Mouse (Mus musculus): ENCODE data around the gene Cope. TPM values are rescaled to one million over a fixed set of nuclear protein-coding genes. Genes with fewer than 3 reads are reported as not detected.

Cope gene
- polyA plus RNA-seq, 1 experiment from 2014 or later = 341 TPM

GRCm38 (mm10) chr8:70354004-70354403 lies 51.7 kb downstream of the Cope start:
- WGBS = 46% methylated on average over 4 of the region's 4 CpGs
- ATAC-seq (ENCODE audit: insufficient number of reproducible peaks, insufficient read depth, low FRiP score, low read depth) = no peak

GRCm38 (mm10) chr8:70356111-70356510 lies 53.8 kb downstream of the Cope start:
- 77% methylated on average over 1 of the region's 1 CpGs for WGBS
- H3K27ac ChIP-seq (ENCODE audit: low read length) = no peak overlapping the region

More at GRCm38 (mm10) chr8:70354004-70354403, 51.7 kb downstream of the Cope start:
- no peaks in the 10 kb centered on the region for H3K27me3 ChIP-seq (ENCODE audit: control insufficient read depth, insufficient read depth, low read length)
- H3K27ac ChIP-seq (ENCODE audit: low read length) = peak overlapping the region; percentile 78; the same call in 1 of the 2 replicates
- H3K36me3 ChIP-seq (ENCODE audit: control insufficient read depth, insufficient read depth, low read length) = peaks cover 6% of the 10 kb centered on the region; the same call in 1 of the 2 replicates
- no peaks in the 10 kb centered on the region for H3K9me3 ChIP-seq (ENCODE audit: control insufficient read depth, low read depth, low read length)
- peak overlapping the region; percentile 30; the same call in 1 of the 2 replicates for H3K9ac ChIP-seq (replicated peaks; ENCODE audit: low read depth, low read length)
- H3K4me3 ChIP-seq (ENCODE audit: low read depth, low read length) = peak overlapping the region; percentile 95
- peaks cover 27% of the 10 kb centered on the region for H3K4me1 ChIP-seq (ENCODE audit: control insufficient read depth, insufficient read depth, low read length)
- peak overlapping the region; percentile 73 for H3K4me2 ChIP-seq (replicated peaks; ENCODE audit: low read depth, low read length)

DNA sequence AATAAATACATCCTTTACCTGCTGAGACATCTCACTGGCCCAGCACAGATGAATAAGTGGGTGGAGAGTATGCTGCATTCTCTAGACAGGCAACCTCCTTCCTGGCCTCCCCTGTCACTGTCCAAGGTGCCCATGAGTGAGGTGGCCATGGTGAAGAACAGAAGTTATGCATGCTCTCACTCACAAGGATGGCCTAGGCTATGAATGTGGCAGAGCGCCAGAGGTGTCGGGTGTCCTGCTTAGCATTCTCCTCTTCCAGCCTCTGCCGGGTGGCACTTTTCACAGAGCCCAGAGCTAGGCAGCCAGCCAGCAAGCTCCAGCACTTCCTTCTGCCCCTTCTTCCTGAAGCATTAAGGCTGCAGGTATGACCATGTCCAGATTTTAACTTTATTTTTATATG lies 57.1 kb downstream of the Cope start:
- no peak for ATAC-seq (ENCODE audit: insufficient number of reproducible peaks, insufficient read depth, low FRiP score, low read depth)
- no peak overlapping the region for H3K4me2 ChIP-seq (replicated peaks; ENCODE audit: low read depth, low read length)
- H3K27me3 ChIP-seq (ENCODE audit: control insufficient read depth, insufficient read depth, low read length) = no peaks in the 10 kb centered on the region
- H3K4me1 ChIP-seq (ENCODE audit: control insufficient read depth, insufficient read depth, low read length) = 0 out of 2 replicates have a peak, but pooled peaks cover 3% of the 10 kb centered on the region
- no peaks in the 10 kb centered on the region for H3K36me3 ChIP-seq (ENCODE audit: control insufficient read depth, insufficient read depth, low read length)
- H3K4me3 ChIP-seq (ENCODE audit: low read depth, low read length) = no peak overlapping the region
- H3K27ac ChIP-seq (ENCODE audit: low read length) = no peak overlapping the region
- 24% methylated on average over 3 of the region's 3 CpGs for WGBS
- no peak overlapping the region for H3K9ac ChIP-seq (replicated peaks; ENCODE audit: low read depth, low read length)
- no peaks in the 10 kb centered on the region for H3K9me3 ChIP-seq (ENCODE audit: control insufficient read depth, low read depth, low read length)

More at GRCm38 (mm10) chr8:70356111-70356510, 53.8 kb downstream of the Cope start:
- Histone ChIP-seq H3K4me3 (ENCODE audit: low read depth, low read length) (no peak overlapping the region), H3K9ac (replicated peaks; ENCODE audit: low read depth, low read length) (no peak overlapping the region), H3K4me1 (ENCODE audit: control insufficient read depth, insufficient read depth, low read length) (peaks cover 20% of the 10 kb centered on the region), H3K4me2 (replicated peaks; ENCODE audit: low read depth, low read length) (no peak overlapping the region), H3K9me3 (ENCODE audit: control insufficient read depth, low read depth, low read length) (no peaks in the 10 kb centered on the region), H3K36me3 (ENCODE audit: control insufficient read depth, insufficient read depth, low read length) (no peaks in the 10 kb centered on the region), H3K27me3 (ENCODE audit: control insufficient read depth, insufficient read depth, low read length) (no peaks in the 10 kb centered on the region)
- ATAC-seq (ENCODE audit: insufficient number of reproducible peaks, insufficient read depth, low FRiP score, low read depth) = no peak

DNA sequence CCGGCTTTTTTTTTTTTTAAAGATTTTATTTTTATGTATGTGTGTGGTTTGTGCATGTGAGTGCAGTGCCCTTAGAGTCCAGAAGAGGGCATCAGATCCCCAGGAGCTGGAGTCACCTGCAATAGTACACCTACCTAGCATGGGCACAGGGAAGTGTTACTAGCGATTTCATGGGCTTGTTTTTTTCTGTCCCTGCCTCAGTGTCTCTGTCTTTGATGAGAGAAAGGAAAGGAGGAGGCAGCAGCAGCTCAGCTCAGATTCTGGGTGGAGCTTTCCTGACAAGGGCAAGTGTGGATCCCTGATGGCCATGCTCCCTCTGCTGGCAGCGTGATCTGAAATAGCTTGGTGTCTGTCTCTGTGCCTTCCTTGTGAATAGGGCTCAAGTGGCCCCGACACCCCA lies 58.5 kb downstream of the Cope start:
- H3K4me1 ChIP-seq (ENCODE audit: control insufficient read depth, insufficient read depth, low read length) = 0 out of 2 replicates have a peak, but pooled peaks cover 3% of the 10 kb centered on the region
- no peaks in the 10 kb centered on the region for H3K27me3 ChIP-seq (ENCODE audit: control insufficient read depth, insufficient read depth, low read length)
- H3K4me2 ChIP-seq (replicated peaks; ENCODE audit: low read depth, low read length) = no peak overlapping the region
- WGBS = 55% methylated on average over 4 of the region's 4 CpGs
- H3K9me3 ChIP-seq (ENCODE audit: control insufficient read depth, low read depth, low read length) = no peaks in the 10 kb centered on the region
- no peak overlapping the region for H3K4me3 ChIP-seq (ENCODE audit: low read depth, low read length)
- no peaks in the 10 kb centered on the region for H3K36me3 ChIP-seq (ENCODE audit: control insufficient read depth, insufficient read depth, low read length)
- no peak for ATAC-seq (ENCODE audit: insufficient number of reproducible peaks, insufficient read depth, low FRiP score, low read depth)
- no peak overlapping the region for H3K9ac ChIP-seq (replicated peaks; ENCODE audit: low read depth, low read length)
- no peak overlapping the region for H3K27ac ChIP-seq (ENCODE audit: low read length)

- WGBS = 69% methylated on average over 10 of the region's 10 CpGs
- no peaks in the 10 kb centered on the region for H3K27me3 ChIP-seq (ENCODE audit: control insufficient read depth, insufficient read depth, low read length)
- no peak for ATAC-seq (ENCODE audit: insufficient number of reproducible peaks, insufficient read depth, low FRiP score, low read depth)
- no peak overlapping the region for H3K9ac ChIP-seq (replicated peaks; ENCODE audit: low read depth, low read length)
- no peak overlapping the region for H3K4me3 ChIP-seq (ENCODE audit: low read depth, low read length)
- H3K27ac ChIP-seq (ENCODE audit: low read length) = no peak overlapping the region
- H3K9me3 ChIP-seq (ENCODE audit: control insufficient read depth, low read depth, low read length) = no peaks in the 10 kb centered on the region
- H3K36me3 ChIP-seq (ENCODE audit: control insufficient read depth, insufficient read depth, low read length) = no peaks in the 10 kb centered on the region
- 0 out of 2 replicates have a peak, but pooled peaks cover 3% of the 10 kb centered on the region for H3K4me1 ChIP-seq (ENCODE audit: control insufficient read depth, insufficient read depth, low read length)
- no peak overlapping the region for H3K4me2 ChIP-seq (replicated peaks; ENCODE audit: low read depth, low read length)
Measured at GRCm38 (mm10) chr8:70361484-70362032, 59.2 kb downstream of the Cope start.

Other genes starting within 250 kb of the Cope start
- 0.70 and 2.0 TPM in 2 replicates for gene Tm6sf2, start 229.6 kb upstream of the Cope start, polyA plus RNA-seq (2014; fragmentation: Nextera tagmentation; extraction: Ambion mirVana)
- not detected in 2 replicates for gene Hapln4, start 219.1 kb upstream of the Cope start, polyA plus RNA-seq (2014; fragmentation: Nextera tagmentation; extraction: Ambion mirVana)
- gene Ncan, start 181.6 kb upstream of the Cope start, polyA plus RNA-seq (2014; fragmentation: Nextera tagmentation; extraction: Ambion mirVana) = 1.9 and 2.1 TPM in 2 replicates
- 28.5 and 29.1 TPM in 2 replicates for gene Nr2c2ap, start 171.2 kb upstream of the Cope start, polyA plus RNA-seq (2014; fragmentation: Nextera tagmentation; extraction: Ambion mirVana)
- gene Rfxank, start 163.4 kb upstream of the Cope start, polyA plus RNA-seq (2014; fragmentation: Nextera tagmentation; extraction: Ambion mirVana) = 12.1 and 20.0 TPM in 2 replicates
- gene Borcs8, start 163.0 kb upstream of the Cope start, polyA plus RNA-seq (2014; fragmentation: Nextera tagmentation; extraction: Ambion mirVana) = 45.9 and 57.4 TPM in 2 replicates
- gene Mef2b, start 162.8 kb upstream of the Cope start, polyA plus RNA-seq (2014; fragmentation: Nextera tagmentation; extraction: Ambion mirVana) = 0.32 TPM in 1 of 2 replicates, not detected in the other
- 45.3 and 49.4 TPM in 2 replicates for gene Tmem161a, start 130.2 kb upstream of the Cope start, polyA plus RNA-seq (2014; fragmentation: Nextera tagmentation; extraction: Ambion mirVana)
- 3.9 and 4.2 TPM in 2 replicates for gene Slc25a42, start 90.2 kb upstream of the Cope start, polyA plus RNA-seq (2014; fragmentation: Nextera tagmentation; extraction: Ambion mirVana)
- 30.7 and 34.6 TPM in 2 replicates for gene Sugp2, start 68.3 kb upstream of the Cope start, polyA plus RNA-seq (2014; fragmentation: Nextera tagmentation; extraction: Ambion mirVana)
- 23.2 and 27.0 TPM in 2 replicates for gene Armc6, start 68.1 kb upstream of the Cope start, polyA plus RNA-seq (2014; fragmentation: Nextera tagmentation; extraction: Ambion mirVana)
- gene Homer3, start 19.7 kb upstream of the Cope start, polyA plus RNA-seq (2014; fragmentation: Nextera tagmentation; extraction: Ambion mirVana) = 30.8 and 33.7 TPM in 2 replicates
- gene Ddx49, start within 50 bp of the Cope start, polyA plus RNA-seq (2014; fragmentation: Nextera tagmentation; extraction: Ambion mirVana) = 44.3 and 45.0 TPM in 2 replicates
- 5.4 and 5.7 TPM in 2 replicates for gene Cers1, start 13.3 kb downstream of the Cope start, polyA plus RNA-seq (2014; fragmentation: Nextera tagmentation; extraction: Ambion mirVana)
- gene Gdf1, start 27.3 kb downstream of the Cope start, polyA plus RNA-seq (2014; fragmentation: Nextera tagmentation; extraction: Ambion mirVana) = 0.35 and 1.6 TPM in 2 replicates
- 17.0 and 17.1 TPM in 2 replicates for gene Upf1, start 50.8 kb downstream of the Cope start, polyA plus RNA-seq (2014; fragmentation: Nextera tagmentation; extraction: Ambion mirVana)
- gene Comp, start 71.0 kb downstream of the Cope start, polyA plus RNA-seq (2014; fragmentation: Nextera tagmentation; extraction: Ambion mirVana) = 0.38 TPM in 1 of 2 replicates, not detected in the other
- gene Crtc1, start 137.1 kb downstream of the Cope start, polyA plus RNA-seq (2014; fragmentation: Nextera tagmentation; extraction: Ambion mirVana) = 21.6 and 23.0 TPM in 2 replicates
- gene Klhl26, start 174.4 kb downstream of the Cope start, polyA plus RNA-seq (2014; fragmentation: Nextera tagmentation; extraction: Ambion mirVana) = 20.9 and 22.1 TPM in 2 replicates
- gene Tmem59l, start 184.8 kb downstream of the Cope start, polyA plus RNA-seq (2014; fragmentation: Nextera tagmentation; extraction: Ambion mirVana) = 4.8 and 6.4 TPM in 2 replicates
- 1.6 and 1.8 TPM in 2 replicates for gene Crlf1, start 190.6 kb downstream of the Cope start, polyA plus RNA-seq (2014; fragmentation: Nextera tagmentation; extraction: Ambion mirVana)
- 132 and 149 TPM in 2 replicates for gene Rex1bd, start 204.2 kb downstream of the Cope start, polyA plus RNA-seq (2014; fragmentation: Nextera tagmentation; extraction: Ambion mirVana)
- gene Uba52, start 208.3 kb downstream of the Cope start, polyA plus RNA-seq (2014; fragmentation: Nextera tagmentation; extraction: Ambion mirVana) = 1,056 and 1,119 TPM in 2 replicates
- gene Fkbp8, start 225.2 kb downstream of the Cope start, polyA plus RNA-seq (2014; fragmentation: Nextera tagmentation; extraction: Ambion mirVana) = 258 and 281 TPM in 2 replicates
- gene Kxd1, start 225.4 kb downstream of the Cope start, polyA plus RNA-seq (2014; fragmentation: Nextera tagmentation; extraction: Ambion mirVana) = 58.9 and 72.3 TPM in 2 replicates
- gene Ell, start 236.9 kb downstream of the Cope start, polyA plus RNA-seq (2014; fragmentation: Nextera tagmentation; extraction: Ambion mirVana) = 17.1 and 17.9 TPM in 2 replicates

Data from stomach, embryonic 14.5 days (tissue).